Mouse (Mus musculus) mammary gland, adult 2 months (tissue): ENCODE results near the gene Mettl17. TPM values are rescaled to one million over a fixed set of nuclear protein-coding genes. Genes with fewer than 3 reads are reported as not detected.

Experiments used
- polyA plus RNA-seq: library from polyadenylated mRNA; depleted of rRNA; stranded (reverse); fragments of >200 nt; gene quantifications from 2 replicates; pipeline ENCODE4 v1.2.3, GENCODE M21; 2012; ENCODE audit warnings: low replicate concordance; rRNA removed

Gene Mettl17
- polyA plus RNA-seq: 34.0 and 54.5 TPM in 2 replicates

DNA sequence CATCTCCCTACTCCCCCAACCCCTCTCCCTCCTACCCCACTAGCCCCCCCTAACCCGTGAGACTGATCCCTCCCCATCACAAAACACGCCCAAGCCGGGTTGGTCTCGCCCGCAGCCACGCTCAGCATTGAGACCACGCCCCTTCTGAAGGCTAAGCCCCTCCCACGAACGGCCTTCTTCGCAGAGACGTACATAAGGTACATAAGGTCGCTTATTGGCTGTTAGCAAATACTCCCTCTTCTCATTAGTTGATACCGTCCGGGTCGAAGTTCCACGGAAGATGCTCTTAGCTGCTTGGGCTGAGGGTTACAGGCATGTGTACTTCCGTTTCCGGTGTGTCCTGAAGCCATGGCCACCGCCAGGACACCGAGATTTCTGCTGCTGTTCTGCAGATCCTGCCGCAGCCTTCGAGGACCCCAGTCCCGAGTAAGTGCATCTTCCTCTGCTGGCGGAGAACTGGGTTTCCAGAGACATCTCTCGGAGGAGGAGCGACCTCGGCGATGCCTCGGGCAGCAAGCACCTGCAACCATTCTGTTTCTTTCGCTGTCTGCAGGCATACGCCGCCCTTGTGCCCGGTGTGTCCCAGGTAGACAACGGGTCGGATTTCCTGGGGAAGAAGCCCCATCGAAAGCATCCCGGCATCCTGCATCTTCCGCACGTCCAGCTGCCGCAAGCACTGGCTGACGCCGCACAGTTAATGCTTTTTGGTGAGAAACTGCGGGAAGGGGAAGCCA, at the start of gene Mettl17:
Gene Mettl17, plus strand, starts transcription at position 245 of the 734 bp plus-strand sequence.

DNA sequence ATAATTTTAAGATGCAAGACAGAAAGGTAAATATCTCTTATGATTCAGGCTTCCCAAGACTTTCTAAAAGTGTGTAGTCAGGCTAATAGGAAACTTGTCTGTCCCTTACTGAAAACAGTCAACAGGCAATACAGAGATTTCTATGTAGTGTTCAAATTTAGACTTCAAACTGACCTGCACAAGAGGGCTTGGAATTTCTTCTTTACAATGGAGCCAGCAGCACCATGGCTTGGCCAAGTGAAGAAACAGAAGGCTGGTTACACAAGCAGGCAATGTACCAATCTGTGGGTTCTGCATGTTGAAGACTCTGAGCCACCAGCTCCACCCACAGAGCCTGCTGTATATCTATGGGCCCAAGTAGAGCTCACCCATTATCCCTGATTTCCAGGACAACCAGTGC, 31.2 kb upstream of the Mettl17 start, which contains the start of gene Ear6:
Gene Ear6, plus strand, starts transcription at position 301 of the 400 bp plus-strand sequence.

DNA sequence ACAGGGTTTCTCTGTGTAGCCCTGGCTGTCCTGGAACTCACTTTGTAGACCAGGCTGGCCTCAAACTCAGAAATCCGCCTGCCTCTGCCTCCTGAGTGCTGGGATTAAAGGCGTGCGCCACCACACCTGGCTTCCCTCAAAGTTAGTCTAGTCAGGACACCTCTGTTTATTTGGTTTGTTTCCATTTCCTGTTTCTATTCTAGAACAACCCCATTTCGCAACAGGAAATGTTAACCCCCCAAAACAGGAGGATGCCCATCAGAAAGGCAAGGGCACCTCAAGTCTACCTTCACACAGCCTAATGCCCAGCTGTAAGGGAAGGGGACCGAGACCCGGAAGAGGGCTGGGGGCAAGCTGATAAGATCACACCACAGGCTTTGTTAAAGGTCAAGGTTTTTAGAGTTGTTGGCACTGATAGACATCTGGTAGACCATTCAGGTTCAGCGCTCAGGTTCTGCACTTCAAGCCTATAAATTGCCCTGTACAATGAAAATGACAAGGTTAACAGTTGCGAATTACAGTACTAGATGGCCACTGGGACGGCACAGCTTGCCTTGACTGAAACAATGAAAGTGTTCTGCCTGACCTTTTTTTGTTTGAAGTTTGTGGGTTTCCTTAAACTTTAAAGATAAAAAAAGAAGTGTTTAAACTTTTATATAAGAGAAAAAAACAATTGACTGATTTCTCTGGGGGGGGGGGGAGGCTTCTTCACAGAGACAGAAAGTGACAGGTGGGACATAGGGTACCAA, 7.7 kb downstream of the Mettl17 start, which contains the start of gene Slc39a2:
Gene Slc39a2, plus strand, starts transcription at position 699 of the 749 bp plus-strand sequence.

DNA sequence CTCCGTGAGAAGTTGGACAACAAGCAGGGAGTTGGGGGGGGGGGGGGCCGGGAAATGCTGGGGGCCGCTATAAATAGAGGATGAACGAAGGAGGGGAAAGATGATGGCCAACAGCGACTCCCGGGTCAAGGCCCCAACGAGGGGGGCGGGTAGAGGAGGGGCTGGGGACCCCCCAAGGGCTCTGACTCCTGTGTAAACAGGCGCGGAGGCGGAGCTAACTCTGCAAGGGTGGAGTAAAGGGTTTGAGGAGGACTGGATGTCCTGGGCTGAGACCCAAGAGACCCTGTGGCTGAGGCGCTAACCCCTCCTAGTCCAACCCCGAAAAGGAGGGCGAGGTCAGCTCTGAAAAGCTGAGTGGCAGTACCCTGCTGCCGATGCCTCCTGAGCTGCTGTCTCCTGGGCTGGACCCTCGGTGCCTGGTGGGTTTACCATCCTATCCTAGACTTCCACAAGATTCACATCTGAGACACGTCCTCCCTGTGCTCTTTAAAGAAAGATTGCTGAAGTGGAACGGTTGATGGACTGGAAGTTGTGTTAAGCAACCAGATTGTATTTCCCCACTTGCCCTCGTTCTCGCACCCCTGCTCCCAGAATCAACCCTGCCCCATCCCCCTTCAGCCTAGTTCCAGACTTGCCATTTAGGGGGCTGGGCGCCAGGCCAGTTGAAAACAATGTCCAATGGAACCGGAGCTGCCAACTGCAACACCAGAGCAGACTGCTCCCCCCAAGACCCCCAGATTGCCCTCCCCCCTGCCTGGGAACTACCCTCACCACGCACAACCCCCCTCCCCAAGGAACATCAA, 29.5 kb downstream of the Mettl17 start, which contains the start of gene Ndrg2:
Gene Ndrg2, minus strand, starts transcription at position 199 of the 803 bp plus-strand sequence.

DNA sequence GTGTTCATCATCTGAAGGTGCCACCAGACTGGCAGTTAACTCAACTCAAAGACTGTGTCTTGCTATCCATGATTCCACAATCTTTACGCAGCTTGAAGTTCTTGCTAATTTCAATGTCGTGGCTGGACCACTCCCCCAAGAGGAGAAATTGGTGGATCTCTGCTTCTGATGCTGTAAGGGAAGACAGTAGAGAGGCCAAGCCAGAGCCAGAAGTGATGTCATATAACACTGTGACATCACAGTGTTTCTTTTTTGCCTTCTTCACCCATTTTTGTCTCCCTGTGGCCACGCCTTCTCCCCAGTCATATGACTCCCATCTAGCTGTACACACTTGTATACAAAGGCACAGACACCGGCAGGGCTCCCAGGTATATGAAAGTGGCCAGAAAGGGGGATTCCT, 33.5 kb downstream of the Mettl17 start, which contains the start of gene Tppp2:
Gene Tppp2, plus strand, starts transcription at position 301 of the 400 bp plus-strand sequence.

DNA sequence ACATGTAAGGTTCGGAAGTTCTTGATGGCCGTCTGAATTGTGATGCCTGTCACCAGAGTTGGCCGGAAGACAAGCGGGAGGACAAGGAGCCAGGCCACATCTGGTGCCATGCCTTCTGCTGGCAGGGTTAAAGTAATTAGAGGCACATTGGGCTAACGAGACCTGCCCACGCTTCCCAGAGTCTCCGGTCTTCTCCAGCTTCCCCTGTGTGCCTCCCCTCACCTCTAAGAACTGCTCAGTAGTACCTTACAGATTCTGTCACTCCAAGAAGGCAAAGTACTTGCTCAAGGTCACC, 37.9 kb downstream of the Mettl17 start, which contains the start of gene Rnase13:
Gene Rnase13, minus strand, starts transcription at position 203 of the 295 bp plus-strand sequence.

Other genes with a start within 250 kb of the Mettl17 start
- gene Gm4181, start 249.2 kb upstream of the Mettl17 start, polyA plus RNA-seq: not detected in 2 replicates
- not detected in 2 replicates for gene Gm17079, start 189.4 kb upstream of the Mettl17 start, polyA plus RNA-seq
- not detected in 2 replicates for gene Gm5800, start 167.7 kb upstream of the Mettl17 start, polyA plus RNA-seq
- gene Ang4, start 111.3 kb upstream of the Mettl17 start, polyA plus RNA-seq: not detected in 2 replicates
- gene AY358078, start 84.8 kb upstream of the Mettl17 start, polyA plus RNA-seq: not detected in 2 replicates
- gene Ear6, start 31.1 kb upstream of the Mettl17 start, polyA plus RNA-seq: 0.24 TPM in 1 of 2 replicates, not detected in the other
- 0.45 and 1.7 TPM in 2 replicates for gene Slc39a2, start 8.0 kb downstream of the Mettl17 start, polyA plus RNA-seq
- 336 and 972 TPM in 2 replicates for gene Ndrg2, start 29.3 kb downstream of the Mettl17 start, polyA plus RNA-seq
- gene Tppp2, start 33.6 kb downstream of the Mettl17 start, polyA plus RNA-seq: not detected in 2 replicates
- 0.20 TPM in 1 of 2 replicates, not detected in the other for gene Rnase13, start 37.9 kb downstream of the Mettl17 start, polyA plus RNA-seq
- 85.1 and 106 TPM in 2 replicates for gene Arhgef40, start 99.9 kb downstream of the Mettl17 start, polyA plus RNA-seq
- 0.65 and 2.1 TPM in 2 replicates for gene Tmem253, start 130.8 kb downstream of the Mettl17 start, polyA plus RNA-seq
- gene Zfp219, start 135.9 kb downstream of the Mettl17 start, polyA plus RNA-seq: 81.4 and 110 TPM in 2 replicates
- not detected in 2 replicates for gene Olfr221, start 157.6 kb downstream of the Mettl17 start, polyA plus RNA-seq
- gene Hnrnpc, start 219.2 kb downstream of the Mettl17 start, polyA plus RNA-seq: 39.8 and 84.3 TPM in 2 replicates
- 4.7 and 15.7 TPM in 2 replicates for gene Rpgrip1, start 225.9 kb downstream of the Mettl17 start, polyA plus RNA-seq